ENCODE assay signal across 8 mouse cellular contexts in genomic region chrX:140956272-140956940, GRCm38 (mm10). TPM values are rescaled to one million over a fixed set of nuclear protein-coding genes. Genes with fewer than 3 reads are reported as not detected.
DNase-seq lines count a peak whose midpoint lies in the region; ATAC-seq lines count a peak whose summit lies in the region.

TSS of gene Psmd10 (minus strand) at chrX:140956728.
TSS of gene Atg4a (plus strand) at chrX:140956907.

- H3K27ac ChIP-seq in hindbrain, embryonic 16.5 days (ENCODE audit: low read depth, low read length) = 0 out of 2 replicates have a peak within 1 kb of the TSS, but pooled peaks have one; percentile 63
- H3K27ac ChIP-seq in macrophage = peak within 1 kb of the TSS; percentile 50

- peaks cover 41% of the 10 kb centered on the region; the same call in 1 of the 2 replicates for H3K79me2 ChIP-seq in macrophage (ENCODE audit: inconsistent target)

- no peaks in the 10 kb centered on the region for H3K36me3 ChIP-seq in hindbrain, embryonic 16.5 days (ENCODE audit: control insufficient read depth, insufficient read depth, low read length)
- H3K36me3 ChIP-seq in macrophage (ENCODE audit: inconsistent target) = peaks cover 3% of the 10 kb centered on the region

- peak; percentile 99 for ATAC-seq in hindbrain, embryonic 16.5 days

- H3K4me2 ChIP-seq in hindbrain, embryonic 16.5 days (ENCODE audit: low read length) = peak within 1 kb of the TSS; percentile 51

- no peaks in the 10 kb centered on the region; the same call in 1 of the 2 replicates for H3K27me3 ChIP-seq in hindbrain, embryonic 16.5 days (replicated peaks; ENCODE audit: control insufficient read depth, insufficient read depth, low read length)

- H3K4me3 ChIP-seq in hindbrain, embryonic 16.5 days (ENCODE audit: low read length) = peak within 1 kb of the TSS; percentile 56
- peak within 1 kb of the TSS; percentile 52 for H3K4me3 ChIP-seq in macrophage (ENCODE audit: inconsistent target)

- H3K9me3 ChIP-seq in hindbrain, embryonic 16.5 days (ENCODE audit: control insufficient read depth, low read length) = no peaks in the 10 kb centered on the region

- peak within 1 kb of the TSS; percentile 64 for H3K9ac ChIP-seq in hindbrain, embryonic 16.5 days (ENCODE audit: low read depth, low read length)

- WGBS in hindbrain, embryonic 16.5 days = 20% methylated on average over 21 of the region's 23 CpGs
- WGBS in macrophage (ENCODE audit: missing documents) = 25% methylated on average over 23 of the region's 23 CpGs

- DNase-seq in WW6 (ENCODE audit: low read depth, low spot score) = peak; percentile 71
- DNase-seq in cerebellum, postnatal 4 days (ENCODE audit: low spot score in 2 of 2) = peak; percentile 52 to 85
- DNase-seq in gastrocnemius, adult 18-20 months (ENCODE audit: low spot score) = peak; percentile 91
- DNase-seq in left cerebral cortex, adult 18-20 months (ENCODE audit: low spot score in 2 of 2) = peak; percentile 83 to 89
- peak; percentile 93 for DNase-seq in right cerebral cortex, adult 18-20 months
- peak; percentile 32 for DNase-seq in urinary bladder, postnatal 10 days (ENCODE audit: low spot score)

- no peaks in the 10 kb centered on the region for H3K4me1 ChIP-seq in hindbrain, embryonic 16.5 days (ENCODE audit: control insufficient read depth, insufficient read depth, low read depth, low read length)

RNA-seq across cellular contexts. Expression of gene Psmd10, which starts in this region (rescaled TPM):
- 10 to 100 TPM in 1 of 2 experiments, 1 to 10 TPM in 1; 9.9 to 10.7 TPM for total RNA-seq in gastrocnemius, adult 18-20 months (2021)
- polyA plus RNA-seq in hindbrain, embryonic 16.5 days (2015; fragmentation: Nextera tagmentation; extraction: Ambion mirVana) = 46.3 and 46.6 TPM in 2 replicates
- 10 to 100 TPM; 22.9 to 23.6 TPM for total RNA-seq in left cerebral cortex, adult 18-20 months (2021)
- 10 to 100 TPM in 8 of 26 experiments, 1 to 10 TPM in 18; 1.7 to 14.9 (median 6.7) TPM for total RNA-seq in macrophage (2018; cell fraction: chromatin; rRNA removed)
- total RNA-seq in macrophage (2018; cell fraction: cytosol; rRNA removed) = 10 to 100 TPM; 26.6 to 74.8 (median 43.3) TPM
- 10 to 100 TPM in 22 of 26 experiments, 1 to 10 TPM in 4; 7.4 to 42.7 (median 24.7) TPM for total RNA-seq in macrophage (2018; cell fraction: nucleus; rRNA removed)
- polyA plus RNA-seq in macrophage (2018) = 34.6 to 35.7 TPM (median 34.9 TPM) in 3 replicates

RNA-seq across cellular contexts. Expression of gene Atg4a, which starts in this region (rescaled TPM):
- 10 to 100 TPM; 20.7 to 28.3 TPM for total RNA-seq in gastrocnemius, adult 18-20 months (2021)
- polyA plus RNA-seq in hindbrain, embryonic 16.5 days (2015; fragmentation: Nextera tagmentation; extraction: Ambion mirVana) = 9.8 and 10.3 TPM in 2 replicates
- total RNA-seq in left cerebral cortex, adult 18-20 months (2021) = 1 to 10 TPM; 6.8 to 7.4 TPM
- total RNA-seq in macrophage (2018; cell fraction: chromatin; rRNA removed) = 10 to 100 TPM; 11.8 to 68.5 (median 52.1) TPM
- 10 to 100 TPM; 13.1 to 31.2 (median 23.1) TPM for total RNA-seq in macrophage (2018; cell fraction: cytosol; rRNA removed)
- total RNA-seq in macrophage (2018; cell fraction: nucleus; rRNA removed) = 10 to 100 TPM; 11.6 to 41.5 (median 30.0) TPM
- 15.2 to 22.6 TPM (median 18.0 TPM) in 3 replicates for polyA plus RNA-seq in macrophage (2018)

Comparison
In these comparisons a context has a peak if more than half of its experiments do, and no peak if none do; other contexts are left out.
1. Peak in every context shown above with its lines: DNase-seq, ATAC-seq, H3K4me3 ChIP-seq and H3K27ac ChIP-seq.
2. DNase-seq: peak in every context shown above with its lines; median percentile 93 in right cerebral cortex, adult 18-20 months; 91 in gastrocnemius, adult 18-20 months; 86 in left cerebral cortex, adult 18-20 months; 71 in WW6; 68 in cerebellum, postnatal 4 days; 32 in urinary bladder, postnatal 10 days.